Mouse (Mus musculus): ENCODE data around the gene Prss57. TPM values are rescaled to one million over a fixed set of nuclear protein-coding genes. Genes with fewer than 3 reads are reported as not detected.

Gene Prss57
- polyA plus RNA-seq, 1 experiment from 2014 or later, result 0.72 TPM

DNA sequence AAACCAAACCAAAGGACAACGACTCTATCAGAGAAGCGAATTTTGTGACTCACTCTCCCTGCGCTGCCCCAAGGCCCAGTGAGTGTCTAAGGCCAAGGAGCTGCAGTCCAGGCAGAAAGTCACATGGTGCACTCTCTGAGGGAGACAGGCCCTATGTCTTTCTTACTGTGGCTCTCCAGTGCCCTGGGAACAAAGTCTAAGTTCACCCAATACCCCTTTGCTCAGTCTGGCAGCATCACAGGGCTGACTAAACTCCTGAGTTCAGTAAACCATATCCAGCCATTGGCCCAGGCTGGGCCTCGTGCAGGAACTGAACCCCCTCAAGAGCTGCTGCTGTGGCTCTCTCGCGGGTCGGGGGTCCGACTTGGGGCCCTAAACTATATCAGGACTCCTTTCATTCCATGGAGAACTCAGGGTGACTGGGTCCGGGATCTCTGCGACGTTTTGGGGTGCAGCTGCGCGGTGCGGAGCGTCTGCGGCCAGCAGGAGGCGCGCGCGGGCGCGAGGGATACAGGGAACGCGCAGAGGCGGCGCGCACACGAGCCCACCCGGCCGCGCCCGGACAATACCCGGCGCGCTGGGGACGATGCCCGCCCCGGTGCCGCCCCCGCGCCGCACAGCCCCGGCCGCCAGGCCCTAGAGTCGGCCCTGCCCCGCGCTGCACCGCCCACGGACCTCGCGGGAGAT lies 2.4 kb upstream of the Prss57 start, which contains the start of gene Palm:
Gene Palm, plus strand, starts transcription at position 522 of the 687 bp plus-strand sequence.
- ATAC-seq (ENCODE audit: insufficient read depth, low FRiP score), result peak; percentile 75
- Histone ChIP-seq H3K36me3 (ENCODE audit: control insufficient read depth, insufficient read depth, low read length) (no peaks in the 10 kb centered on the region), H3K4me3 (replicated peaks; ENCODE audit: low read length) (peak within 1 kb of the TSS; percentile 91), H3K4me2 (ENCODE audit: low read depth, low read length) (peak within 1 kb of the TSS; percentile 82), H3K27me3 (ENCODE audit: control insufficient read depth, insufficient read depth, low read length) (no peaks in the 10 kb centered on the region), H3K9me3 (replicated peaks; ENCODE audit: control insufficient read depth, low read length) (no peaks in the 10 kb centered on the region), H3K4me1 (ENCODE audit: control insufficient read depth, insufficient read depth, low read length) (peaks cover 18% of the 10 kb centered on the region), H3K9ac (ENCODE audit: low read length) (peak within 1 kb of the TSS; percentile 97), H3K27ac (ENCODE audit: low read length) (peak within 1 kb of the TSS; percentile 81)
- 8% methylated on average over 36 of the region's 51 CpGs for whole genome bisulfite sequencing

DNA sequence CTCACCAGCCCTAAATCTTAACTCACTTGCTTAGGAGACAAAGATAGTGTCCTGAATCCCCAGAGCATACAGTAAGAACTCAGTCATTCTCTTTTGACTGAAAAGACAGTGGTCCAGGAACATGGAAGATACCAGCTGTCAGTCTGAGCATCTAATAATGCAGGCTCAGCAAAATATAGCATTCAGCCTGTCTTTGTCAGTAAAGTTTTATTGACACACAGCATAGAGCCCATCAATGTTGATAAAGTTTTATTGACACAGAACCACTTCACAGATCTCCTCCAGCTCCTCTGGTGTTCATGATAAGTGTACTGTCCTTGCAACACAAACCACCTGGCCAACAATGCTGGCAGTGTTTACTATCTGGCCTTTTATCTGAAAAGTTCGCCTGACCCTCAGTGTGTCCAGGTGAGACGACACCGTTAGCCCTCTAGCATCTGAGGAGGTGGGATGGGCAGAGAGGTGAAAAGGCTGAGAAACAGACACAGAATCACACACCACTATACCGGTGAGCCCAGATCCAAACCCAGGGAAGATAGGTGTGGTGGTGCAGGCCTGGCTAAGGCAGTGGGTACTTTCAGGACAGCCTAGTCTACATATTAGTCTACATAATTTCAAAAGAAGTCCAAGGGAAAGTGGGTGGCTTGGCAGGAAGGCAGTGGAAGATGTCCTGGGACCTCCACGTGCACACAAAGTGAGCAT lies 1.7 kb upstream of the Prss57 start:
- Histone ChIP-seq H3K27me3 (ENCODE audit: control insufficient read depth, insufficient read depth, low read length) (no peaks in the 10 kb centered on the region), H3K36me3 (ENCODE audit: control insufficient read depth, insufficient read depth, low read length) (no peaks in the 10 kb centered on the region), H3K27ac (ENCODE audit: low read length) (no peak overlapping the region), H3K4me3 (replicated peaks; ENCODE audit: low read length) (no peak overlapping the region), H3K4me1 (ENCODE audit: control insufficient read depth, insufficient read depth, low read length) (peaks cover 18% of the 10 kb centered on the region), H3K9me3 (replicated peaks; ENCODE audit: control insufficient read depth, low read length) (no peaks in the 10 kb centered on the region), H3K4me2 (ENCODE audit: low read depth, low read length) (no peak overlapping the region), H3K9ac (ENCODE audit: low read length) (no peak overlapping the region)
- no peak for ATAC-seq (ENCODE audit: insufficient read depth, low FRiP score)
- WGBS, result 66% methylated on average over 5 of the region's 5 CpGs

GRCm38 (mm10) chr10:79789581-79789980 lies 1.2 kb downstream of the Prss57 start:
- 59% methylated on average over 2 of the region's 2 CpGs for WGBS
- no peak overlapping the region for H3K27ac ChIP-seq (ENCODE audit: low read length)

DNA sequence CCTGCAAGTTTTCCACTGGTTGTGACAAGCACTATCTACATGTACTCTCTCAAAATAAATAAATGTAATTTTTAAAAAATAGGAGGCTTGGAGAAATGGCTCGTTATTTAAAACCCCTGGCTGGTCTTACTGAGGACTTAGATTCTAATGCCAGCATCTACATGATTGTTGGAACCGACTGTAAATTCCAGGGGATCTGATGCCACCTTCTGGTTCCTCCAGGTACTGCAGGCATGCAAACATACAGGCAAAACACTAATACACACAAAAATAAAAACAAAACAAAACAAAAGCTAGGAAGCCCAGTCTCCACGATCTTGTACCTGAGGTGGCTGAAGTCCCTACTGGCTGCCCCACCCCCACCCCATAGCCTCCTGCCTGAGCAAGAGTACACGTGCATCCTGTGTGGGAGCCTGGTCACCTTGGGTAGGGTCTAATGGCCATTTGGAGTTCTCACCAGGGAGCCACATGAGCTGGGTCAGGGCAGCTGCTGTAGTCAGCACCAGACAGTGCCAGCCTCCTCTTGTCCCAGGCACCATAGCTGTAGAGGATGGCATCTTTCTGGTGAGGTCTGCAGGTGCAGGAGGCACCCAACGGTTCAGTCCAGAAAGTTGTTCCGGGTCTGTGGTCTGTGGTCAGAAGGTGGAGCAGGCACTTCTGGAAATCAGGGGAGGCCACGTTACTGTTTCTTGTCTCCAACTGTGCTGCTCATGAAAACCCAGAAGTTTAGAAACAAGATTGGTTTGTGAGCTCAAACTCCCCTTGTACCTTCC lies 2.2 kb downstream of the Prss57 start:
- 34% methylated on average over 7 of the region's 7 CpGs for WGBS
- Histone ChIP-seq H3K4me3 (replicated peaks; ENCODE audit: low read length) (no peak overlapping the region), H3K9ac (ENCODE audit: low read length) (no peak overlapping the region), H3K36me3 (ENCODE audit: control insufficient read depth, insufficient read depth, low read length) (no peaks in the 10 kb centered on the region), H3K9me3 (replicated peaks; ENCODE audit: control insufficient read depth, low read length) (no peaks in the 10 kb centered on the region), H3K27ac (ENCODE audit: low read length) (no peak overlapping the region), H3K4me1 (ENCODE audit: control insufficient read depth, insufficient read depth, low read length) (no peaks in the 10 kb centered on the region), H3K4me2 (ENCODE audit: low read depth, low read length) (no peak overlapping the region), H3K27me3 (ENCODE audit: control insufficient read depth, insufficient read depth, low read length) (no peaks in the 10 kb centered on the region)
- no peak for ATAC-seq (ENCODE audit: insufficient read depth, low FRiP score)

More at GRCm38 (mm10) chr10:79789581-79789980, 1.2 kb downstream of the Prss57 start:
- no peaks in the 10 kb centered on the region for H3K9me3 ChIP-seq (replicated peaks; ENCODE audit: control insufficient read depth, low read length)
- no peaks in the 10 kb centered on the region for H3K36me3 ChIP-seq (ENCODE audit: control insufficient read depth, insufficient read depth, low read length)
- ATAC-seq (ENCODE audit: insufficient read depth, low FRiP score), result no peak
- no peak overlapping the region for H3K4me3 ChIP-seq (replicated peaks; ENCODE audit: low read length)
- no peaks in the 10 kb centered on the region for H3K27me3 ChIP-seq (ENCODE audit: control insufficient read depth, insufficient read depth, low read length)
- H3K9ac ChIP-seq (ENCODE audit: low read length), result no peak overlapping the region
- peaks cover 7% of the 10 kb centered on the region for H3K4me1 ChIP-seq (ENCODE audit: control insufficient read depth, insufficient read depth, low read length)
- no peak overlapping the region for H3K4me2 ChIP-seq (ENCODE audit: low read depth, low read length)

- Histone ChIP-seq H3K27me3 (ENCODE audit: control insufficient read depth, insufficient read depth, low read length) (no peaks in the 10 kb centered on the region), H3K4me1 (ENCODE audit: control insufficient read depth, insufficient read depth, low read length) (peaks cover 13% of the 10 kb centered on the region), H3K9me3 (replicated peaks; ENCODE audit: control insufficient read depth, low read length) (no peaks in the 10 kb centered on the region), H3K4me3 (replicated peaks; ENCODE audit: low read length) (no peak overlapping the region), H3K36me3 (ENCODE audit: control insufficient read depth, insufficient read depth, low read length) (no peaks in the 10 kb centered on the region; the same call in 1 of the 2 replicates), H3K4me2 (ENCODE audit: low read depth, low read length) (no peak overlapping the region), H3K27ac (ENCODE audit: low read length) (no peak overlapping the region), H3K9ac (ENCODE audit: low read length) (no peak overlapping the region)
- 47% methylated on average over 27 of the region's 27 CpGs for WGBS
- ATAC-seq (ENCODE audit: insufficient read depth, low FRiP score), result no peak
Measured at GRCm38 (mm10) chr10:79783920-79784800, 6.6 kb downstream of the Prss57 start.

- Histone ChIP-seq H3K36me3 (ENCODE audit: control insufficient read depth, insufficient read depth, low read length) (no peaks in the 10 kb centered on the region; the same call in 1 of the 2 replicates), H3K27me3 (ENCODE audit: control insufficient read depth, insufficient read depth, low read length) (no peaks in the 10 kb centered on the region), H3K27ac (ENCODE audit: low read length) (no peak overlapping the region), H3K9me3 (replicated peaks; ENCODE audit: control insufficient read depth, low read length) (no peaks in the 10 kb centered on the region), H3K4me1 (ENCODE audit: control insufficient read depth, insufficient read depth, low read length) (peaks cover 23% of the 10 kb centered on the region), H3K4me2 (ENCODE audit: low read depth, low read length) (no peak overlapping the region), H3K9ac (ENCODE audit: low read length) (no peak overlapping the region), H3K4me3 (replicated peaks; ENCODE audit: low read length) (no peak overlapping the region)
- 64% methylated on average over 7 of the region's 7 CpGs for WGBS
- no peak for ATAC-seq (ENCODE audit: insufficient read depth, low FRiP score)
Measured at GRCm38 (mm10) chr10:79783050-79783449, 7.7 kb downstream of the Prss57 start.

- WGBS, result 62% methylated on average over 5 of the region's 5 CpGs
- no peaks in the 10 kb centered on the region; the same call in 1 of the 2 replicates for H3K36me3 ChIP-seq (ENCODE audit: control insufficient read depth, insufficient read depth, low read length)
- H3K4me1 ChIP-seq (ENCODE audit: control insufficient read depth, insufficient read depth, low read length), result peaks cover 34% of the 10 kb centered on the region
- H3K27me3 ChIP-seq (ENCODE audit: control insufficient read depth, insufficient read depth, low read length), result no peaks in the 10 kb centered on the region
- no peak overlapping the region for H3K27ac ChIP-seq (ENCODE audit: low read length)
- ATAC-seq (ENCODE audit: insufficient read depth, low FRiP score), result no peak
- H3K4me2 ChIP-seq (ENCODE audit: low read depth, low read length), result no peak overlapping the region
- no peak overlapping the region for H3K4me3 ChIP-seq (replicated peaks; ENCODE audit: low read length)
- H3K9ac ChIP-seq (ENCODE audit: low read length), result no peak overlapping the region
- H3K9me3 ChIP-seq (replicated peaks; ENCODE audit: control insufficient read depth, low read length), result no peaks in the 10 kb centered on the region
Measured at GRCm38 (mm10) chr10:79781956-79782355, 8.8 kb downstream of the Prss57 start.

DNA sequence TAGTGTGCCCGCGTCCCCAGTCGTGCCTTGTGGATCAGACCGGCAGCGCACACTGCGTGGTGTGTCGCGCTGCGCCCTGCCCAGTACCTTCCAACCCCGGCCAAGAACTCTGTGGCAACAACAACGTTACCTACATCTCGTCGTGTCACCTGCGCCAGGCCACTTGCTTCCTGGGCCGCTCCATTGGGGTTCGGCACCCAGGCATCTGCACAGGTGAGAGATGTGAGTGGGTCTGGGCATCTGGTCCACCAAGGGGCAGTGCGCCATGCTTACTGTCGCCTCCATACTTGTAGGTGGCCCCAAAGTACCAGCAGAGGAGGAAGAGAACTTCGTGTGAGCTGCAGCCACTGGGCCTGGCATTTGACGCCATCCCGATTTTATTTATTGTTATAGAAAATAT lies 9.6 kb downstream of the Prss57 start:
- Histone ChIP-seq H3K27me3 (ENCODE audit: control insufficient read depth, insufficient read depth, low read length) (no peaks in the 10 kb centered on the region), H3K9me3 (replicated peaks; ENCODE audit: control insufficient read depth, low read length) (no peaks in the 10 kb centered on the region), H3K4me2 (ENCODE audit: low read depth, low read length) (peak overlapping the region; percentile 84), H3K9ac (ENCODE audit: low read length) (peak overlapping the region; percentile 44), H3K36me3 (ENCODE audit: control insufficient read depth, insufficient read depth, low read length) (no peaks in the 10 kb centered on the region; the same call in 1 of the 2 replicates), H3K4me1 (ENCODE audit: control insufficient read depth, insufficient read depth, low read length) (peaks cover 36% of the 10 kb centered on the region), H3K27ac (ENCODE audit: low read length) (peak overlapping the region; percentile 66), H3K4me3 (replicated peaks; ENCODE audit: low read length) (peak overlapping the region; percentile 54)
- 29% methylated on average over 21 of the region's 21 CpGs for WGBS
- no peak for ATAC-seq (ENCODE audit: insufficient read depth, low FRiP score)
